Mouse (Mus musculus) hindbrain, postnatal 0 days (tissue): ENCODE measurements at regions not wholly inside any gene's neighbourhood (a gene's known extent, or its start where the extent isn't known, plus 50 kb on each side); places are given as distances from the start of the nearest gene placed in this dataset.

Experiments
- ATAC-seq: fragments of 200-750 bp; cut with Nextera tagmentation; 2 replicates; pipeline ENCODE4 v1.8.0; 2017; ENCODE audit warnings: mild to moderate bottlenecking, moderate TSS enrichment, moderate library complexity
- DNase-seq: peaks from one replicate; pipeline ENCODE4 v3.0.0-alpha.2; 2015; ENCODE audit warnings: low spot score
- H3K27ac ChIP-seq: fragments of 300-500 bp; sonication (generic); 2 replicates; pipeline ENCODE4 v1.5.1; 2014; ENCODE audit warnings: mild to moderate bottlenecking
- H3K27me3 ChIP-seq: fragments of 300-500 bp; sonication (generic); 2 replicates; pipeline ENCODE4 v1.6.1; 2014; ENCODE audit warnings: low read length, mixed read lengths; ENCODE audit not compliant: insufficient read depth
- H3K36me3 ChIP-seq: fragments of 300-500 bp; sonication (generic); 2 replicates; pipeline ENCODE4 v1.6.1; 2014; ENCODE audit warnings: low read length, mixed read lengths; ENCODE audit not compliant: insufficient read depth
- H3K4me1 ChIP-seq: fragments of 300-500 bp; sonication (generic); 2 replicates; pipeline ENCODE4 v1.6.1; 2014; ENCODE audit warnings: antibody characterized with exemption, low read length, mixed read lengths; ENCODE audit not compliant: insufficient read depth
- H3K4me2 ChIP-seq: fragments of 300-500 bp; sonication (generic); 2 replicates; pipeline ENCODE4 v1.6.1; 2014; ENCODE audit warnings: low read depth, mild to moderate bottlenecking, low read length, moderate library complexity, mixed read lengths
- H3K4me3 ChIP-seq: fragments of 300-500 bp; sonication (generic); 2 replicates; pipeline ENCODE4 v1.5.1; 2014; ENCODE audit warnings: low read length
- H3K9ac ChIP-seq: fragments of 300-500 bp; sonication (generic); replicated peaks from 2 replicates; pipeline ENCODE4 v1.6.1; 2014; ENCODE audit warnings: mild to moderate bottlenecking, low read length, moderate library complexity, mixed read lengths
- H3K9me3 ChIP-seq: fragments of 300-500 bp; sonication (generic); 2 replicates; pipeline ENCODE4 v1.6.1; 2016; ENCODE audit warnings: low read length, mixed read lengths
- CTCF ChIP-seq: IDR thresholded peaks from 2 replicates; pipeline ENCODE4 v1.5.1; 2016; ENCODE audit warnings: antibody characterized with exemption, control low read depth, low read depth
- WGBS: fragments of 180-500 bp; shearing (Covaris S2); extraction: QIAGEN DNeasy Blood & Tissue Kit; methylation state at CpG from one replicate; pipeline ENCODE4 v1.1.7; 2014; 5-methylcytosine and 5-hydroxymethylcytosine counted together

- H3K9me3 ChIP-seq: no peaks in the 10 kb centered on the region
- H3K27me3 ChIP-seq: no peaks in the 10 kb centered on the region
- no peaks in the 10 kb centered on the region for H3K36me3 ChIP-seq
- WGBS: 96% methylated on average over 7 of the region's 7 CpGs
- H3K4me3 ChIP-seq: no peak overlapping the region
- no peak overlapping the region for H3K27ac ChIP-seq
- no peak for TF ChIP-seq CTCF
- DNase-seq (no peak), ATAC-seq (no peak)
- no peaks in the 10 kb centered on the region for H3K4me1 ChIP-seq
- no peak overlapping the region for H3K4me2 ChIP-seq
- no peak overlapping the region for H3K9ac ChIP-seq
These were observed 1407.6 kb upstream of the Cdh20 start for GRCm38 (mm10) chr1:103360701-103361100.

- WGBS: 83% methylated on average over 4 of the region's 4 CpGs
- ATAC-seq: no peak
These were observed 1395.5 kb upstream of the Cdh20 start for GRCm38 (mm10) chr1:103372811-103373210.

GRCm38 (mm10) chr1:103420124-103420523 is 1348.2 kb upstream of the Cdh20 start:
- Histone ChIP-seq H3K4me2 (no peak overlapping the region), H3K4me3 (no peak overlapping the region), H3K9ac (no peak overlapping the region), H3K27ac (no peak overlapping the region), H3K36me3 (no peaks in the 10 kb centered on the region), H3K4me1 (no peaks in the 10 kb centered on the region), H3K27me3 (no peaks in the 10 kb centered on the region), H3K9me3 (no peaks in the 10 kb centered on the region)
- 90% methylated on average over 1 of the region's 1 CpGs for WGBS
- DNase-seq (no peak), ATAC-seq (no peak)
- no peak for TF ChIP-seq CTCF

More at GRCm38 (mm10) chr1:103372811-103373210, 1395.5 kb upstream of the Cdh20 start:
- H3K4me2 ChIP-seq: no peak overlapping the region
- no peak for DNase-seq
- no peaks in the 10 kb centered on the region for H3K27me3 ChIP-seq
- H3K4me1 ChIP-seq: no peaks in the 10 kb centered on the region
- H3K36me3 ChIP-seq: no peaks in the 10 kb centered on the region
- H3K4me3 ChIP-seq: no peak overlapping the region
- H3K9me3 ChIP-seq: no peaks in the 10 kb centered on the region
- TF ChIP-seq CTCF: no peak
- H3K27ac ChIP-seq: no peak overlapping the region
- H3K9ac ChIP-seq: no peak overlapping the region

GRCm38 (mm10) chr1:103420994-103421637 is 1347.2 kb upstream of the Cdh20 start:
- H3K27me3 ChIP-seq: no peaks in the 10 kb centered on the region
- no peaks in the 10 kb centered on the region for H3K4me1 ChIP-seq
- no peak for TF ChIP-seq CTCF
- DNase-seq (peak; percentile 1), ATAC-seq (no peak)
- H3K27ac ChIP-seq: no peak overlapping the region
- no peak overlapping the region for H3K4me3 ChIP-seq
- H3K4me2 ChIP-seq: no peak overlapping the region
- no peak overlapping the region for H3K9ac ChIP-seq
- 73% methylated on average over 2 of the region's 2 CpGs for WGBS
- H3K9me3 ChIP-seq: no peaks in the 10 kb centered on the region
- no peaks in the 10 kb centered on the region for H3K36me3 ChIP-seq

- no peaks in the 10 kb centered on the region for H3K9me3 ChIP-seq
- DNase-seq (no peak), ATAC-seq (no peak)
- TF ChIP-seq CTCF: no peak
- no peaks in the 10 kb centered on the region for H3K27me3 ChIP-seq
- no peaks in the 10 kb centered on the region for H3K36me3 ChIP-seq
- H3K4me3 ChIP-seq: no peak overlapping the region
- H3K4me2 ChIP-seq: no peak overlapping the region
- no peaks in the 10 kb centered on the region for H3K4me1 ChIP-seq
- H3K27ac ChIP-seq: no peak overlapping the region
- no peak overlapping the region for H3K9ac ChIP-seq
These were observed 1346.7 kb upstream of the Cdh20 start for GRCm38 (mm10) chr1:103421638-103422001.

- H3K4me1 ChIP-seq: no peaks in the 10 kb centered on the region
- no peak for ATAC-seq
- no peak overlapping the region for H3K4me2 ChIP-seq
- H3K27ac ChIP-seq: no peak overlapping the region
- TF ChIP-seq CTCF: no peak
- DNase-seq: no peak
- no peaks in the 10 kb centered on the region for H3K36me3 ChIP-seq
- no peak overlapping the region for H3K4me3 ChIP-seq
- H3K9me3 ChIP-seq: no peaks in the 10 kb centered on the region
- WGBS: 76% methylated on average over 1 of the region's 1 CpGs
- H3K9ac ChIP-seq: no peak overlapping the region
- no peaks in the 10 kb centered on the region for H3K27me3 ChIP-seq
These were observed 1296.8 kb upstream of the Cdh20 start for GRCm38 (mm10) chr1:103471514-103471913.

- WGBS: 58% methylated on average over 1 of the region's 1 CpGs
- no peak for DNase-seq
- no peak for ATAC-seq
- Histone ChIP-seq H3K9me3 (no peaks in the 10 kb centered on the region), H3K36me3 (no peaks in the 10 kb centered on the region), H3K27me3 (no peaks in the 10 kb centered on the region), H3K27ac (no peak overlapping the region), H3K4me1 (no peaks in the 10 kb centered on the region), H3K4me2 (no peak overlapping the region), H3K4me3 (no peak overlapping the region), H3K9ac (no peak overlapping the region)
- TF ChIP-seq CTCF: no peak
These were observed 1264.7 kb upstream of the Cdh20 start for GRCm38 (mm10) chr1:103503464-103504139.
